Mouse (Mus musculus): Measurements from ENCODE around the gene Ada. TPM values are rescaled to one million over a fixed set of nuclear protein-coding genes. Genes with fewer than 3 reads are reported as not detected.
A peak's percentile ranks its signal among the peaks of the same experiment; 100 is the strongest.
"Not testable (repeated sequence)": the region's sequence is repeated elsewhere in the genome, so short reads cannot be mapped to it uniquely, and the experiment has no call there.

The Ada gene
- polyA plus RNA-seq, 1 experiment from 2014 or later = 9.0 TPM

GRCm38 (mm10) chr2:163691846-163692605 is 58.0 kb downstream of the Ada start:
- no peak for ATAC-seq (ENCODE audit: insufficient number of reproducible peaks, low FRiP score, low TSS enrichment, low read depth)
- 82% methylated on average over 6 of the region's 6 CpGs for WGBS
- H3K27ac ChIP-seq = no peak overlapping the region

GRCm38 (mm10) chr2:163690409-163691304 is 59.4 kb downstream of the Ada start:
- Histone ChIP-seq H3K9ac (no peak overlapping the region), H3K4me2 (no peak overlapping the region), H3K27me3 (no peaks in the 10 kb centered on the region), H3K36me3 (no peaks in the 10 kb centered on the region), H3K9me3 (no peaks in the 10 kb centered on the region), H3K4me3 (no peak overlapping the region), H3K27ac (no peak overlapping the region), H3K4me1 (peaks cover 31% of the 10 kb centered on the region)
- WGBS = 78% methylated on average over 8 of the region's 8 CpGs
- ATAC-seq (ENCODE audit: insufficient number of reproducible peaks, low FRiP score, low TSS enrichment, low read depth) = no peak

More at GRCm38 (mm10) chr2:163691846-163692605, 58.0 kb downstream of the Ada start:
- Histone ChIP-seq H3K4me2 (no peak overlapping the region), H3K9me3 (no peaks in the 10 kb centered on the region), H3K9ac (no peak overlapping the region), H3K36me3 (no peaks in the 10 kb centered on the region), H3K4me1 (peaks cover 28% of the 10 kb centered on the region), H3K4me3 (no peak overlapping the region), H3K27me3 (no peaks in the 10 kb centered on the region)

GRCm38 (mm10) chr2:163689771-163690170 is 60.3 kb downstream of the Ada start:
- Histone ChIP-seq H3K9me3 (no peaks in the 10 kb centered on the region), H3K4me1 (peaks cover 37% of the 10 kb centered on the region), H3K4me2 (no peak overlapping the region), H3K27me3 (no peaks in the 10 kb centered on the region), H3K36me3 (no peaks in the 10 kb centered on the region), H3K9ac (no peak overlapping the region), H3K27ac (no peak overlapping the region), H3K4me3 (no peak overlapping the region)
- ATAC-seq (ENCODE audit: insufficient number of reproducible peaks, low FRiP score, low TSS enrichment, low read depth) = no peak
- 91% methylated on average over 3 of the region's 3 CpGs for WGBS

- H3K9me3 ChIP-seq; H3K27me3 ChIP-seq; H3K27ac ChIP-seq; ATAC-seq (ENCODE audit: insufficient number of reproducible peaks, low FRiP score, low TSS enrichment, low read depth); H3K36me3 ChIP-seq; H3K9ac ChIP-seq; H3K4me3 ChIP-seq; H3K4me2 ChIP-seq: not testable (repeated sequence)
- peaks cover 27% of the 10 kb centered on the region for H3K4me1 ChIP-seq
- WGBS = 100% methylated on average over 1 of the region's 1 CpGs
These were observed 61.7 kb downstream of the Ada start for GRCm38 (mm10) chr2:163688377-163688776.

GRCm38 (mm10) chr2:163686886-163687285 is 63.2 kb downstream of the Ada start:
- H3K27me3 ChIP-seq = no peaks in the 10 kb centered on the region
- 67% methylated on average over 3 of the region's 3 CpGs for WGBS
- H3K27ac ChIP-seq = no peak overlapping the region

GRCm38 (mm10) chr2:163686233-163686632 is 63.8 kb downstream of the Ada start:
- H3K9ac ChIP-seq = no peak overlapping the region
- H3K27me3 ChIP-seq = no peaks in the 10 kb centered on the region
- peaks cover 20% of the 10 kb centered on the region for H3K4me1 ChIP-seq
- WGBS = 74% methylated on average over 5 of the region's 5 CpGs
- no peak for ATAC-seq (ENCODE audit: insufficient number of reproducible peaks, low FRiP score, low TSS enrichment, low read depth)
- H3K27ac ChIP-seq = peak overlapping the region; percentile 75
- no peaks in the 10 kb centered on the region for H3K36me3 ChIP-seq
- H3K4me2 ChIP-seq = no peak overlapping the region
- H3K4me3 ChIP-seq = no peak overlapping the region
- no peaks in the 10 kb centered on the region for H3K9me3 ChIP-seq

More at GRCm38 (mm10) chr2:163686886-163687285, 63.2 kb downstream of the Ada start:
- H3K4me2 ChIP-seq = no peak overlapping the region
- no peaks in the 10 kb centered on the region for H3K9me3 ChIP-seq
- no peaks in the 10 kb centered on the region for H3K36me3 ChIP-seq
- no peak overlapping the region for H3K9ac ChIP-seq
- H3K4me1 ChIP-seq = peaks cover 20% of the 10 kb centered on the region
- no peak for ATAC-seq (ENCODE audit: insufficient number of reproducible peaks, low FRiP score, low TSS enrichment, low read depth)
- no peak overlapping the region for H3K4me3 ChIP-seq

- Histone ChIP-seq H3K4me2 (no peak overlapping the region), H3K4me1 (peaks cover 17% of the 10 kb centered on the region), H3K4me3 (no peak overlapping the region), H3K27me3 (no peaks in the 10 kb centered on the region), H3K9me3 (no peaks in the 10 kb centered on the region), H3K9ac (no peak overlapping the region), H3K27ac (peak overlapping the region; percentile 75), H3K36me3 (no peaks in the 10 kb centered on the region)
- no peak for ATAC-seq (ENCODE audit: insufficient number of reproducible peaks, low FRiP score, low TSS enrichment, low read depth)
- WGBS = 43% methylated on average over 6 of the region's 6 CpGs
These were observed 64.3 kb downstream of the Ada start for GRCm38 (mm10) chr2:163685761-163686200.

- Histone ChIP-seq H3K27ac (peak overlapping the region; percentile 75), H3K4me2 (no peak overlapping the region), H3K27me3 (no peaks in the 10 kb centered on the region), H3K4me3 (no peak overlapping the region), H3K4me1 (peaks cover 14% of the 10 kb centered on the region), H3K9me3 (no peaks in the 10 kb centered on the region), H3K9ac (no peak overlapping the region), H3K36me3 (no peaks in the 10 kb centered on the region)
- no peak for ATAC-seq (ENCODE audit: insufficient number of reproducible peaks, low FRiP score, low TSS enrichment, low read depth)
- 34% methylated on average over 4 of the region's 4 CpGs for whole genome bisulfite sequencing
These were observed 64.8 kb downstream of the Ada start for GRCm38 (mm10) chr2:163685287-163685686.

- ATAC-seq (ENCODE audit: insufficient number of reproducible peaks, low FRiP score, low TSS enrichment, low read depth) = no peak
- no peak overlapping the region for H3K4me3 ChIP-seq
- H3K9me3 ChIP-seq = no peaks in the 10 kb centered on the region
- H3K27me3 ChIP-seq = no peaks in the 10 kb centered on the region
- peaks cover 14% of the 10 kb centered on the region for H3K4me1 ChIP-seq
- H3K36me3 ChIP-seq = no peaks in the 10 kb centered on the region
- WGBS = 89% methylated on average over 2 of the region's 2 CpGs
- H3K9ac ChIP-seq = no peak overlapping the region
- H3K4me2 ChIP-seq = no peak overlapping the region
- H3K27ac ChIP-seq = no peak overlapping the region
These were observed 67.7 kb downstream of the Ada start for GRCm38 (mm10) chr2:163682344-163682743.

- Histone ChIP-seq H3K9ac (no peak overlapping the region), H3K36me3 (no peaks in the 10 kb centered on the region), H3K9me3 (no peaks in the 10 kb centered on the region), H3K4me2 (no peak overlapping the region), H3K27me3 (no peaks in the 10 kb centered on the region), H3K27ac (peak overlapping the region; percentile 83), H3K4me1 (peaks cover 33% of the 10 kb centered on the region), H3K4me3 (no peak overlapping the region)
- no peak for ATAC-seq (ENCODE audit: insufficient number of reproducible peaks, low FRiP score, low TSS enrichment, low read depth)
- 86% methylated on average over 3 of the region's 3 CpGs for WGBS
These were observed 73.3 kb downstream of the Ada start for GRCm38 (mm10) chr2:163676745-163677144.
